Mouse (Mus musculus): Measurements from ENCODE around the gene Abca14.
A peak's percentile ranks its signal among the peaks of the same experiment; 100 is the strongest.
"Not testable (repeated sequence)": the region's sequence is repeated elsewhere in the genome, so short reads cannot be mapped to it uniquely, and the experiment has no call there.

The Abca14 gene

GRCm38 (mm10) chr7:120201231-120201744 is 2.5 kb upstream of the Abca14 start:
- DNase-seq (ENCODE audit: low spot score in 2 of 2), result no peak

- peak; percentile 42 to 46 for DNase-seq (ENCODE audit: low spot score in 2 of 2)
These were observed 2.0 kb upstream of the Abca14 start, which contains the start of gene Crym for GRCm38 (mm10) chr7:120201771-120202170. TSS of gene Crym (minus strand) at chr7:120202111.

GRCm38 (mm10) chr7:120205989-120206388 is 2.2 kb downstream of the Abca14 start:
- no peak for DNase-seq (ENCODE audit: low spot score in 2 of 2)

- peak; percentile 67 to 72 for DNase-seq (ENCODE audit: low spot score in 2 of 2)
These were observed 24.8 kb downstream of the Abca14 start for GRCm38 (mm10) chr7:120228541-120228940.

GRCm38 (mm10) chr7:120241092-120241491 is 37.3 kb downstream of the Abca14 start:
- DNase-seq (ENCODE audit: low spot score in 2 of 2), result no peak

GRCm38 (mm10) chr7:120271135-120271991 is 67.6 kb downstream of the Abca14 start:
- DNase-seq (ENCODE audit: low spot score in 2 of 2), result no peak

GRCm38 (mm10) chr7:120272110-120272509 is 68.3 kb downstream of the Abca14 start:
- DNase-seq (ENCODE audit: low spot score in 2 of 2), result peak; percentile 22 to 35

GRCm38 (mm10) chr7:120285286-120285685 is 81.5 kb downstream of the Abca14 start:
- no peak for DNase-seq (ENCODE audit: low spot score in 2 of 2)

GRCm38 (mm10) chr7:120316086-120316485 is 112.3 kb downstream of the Abca14 start:
- DNase-seq (ENCODE audit: low spot score in 2 of 2), result peak; percentile 52 to 56

- no peak for DNase-seq (ENCODE audit: low spot score in 2 of 2)
These were observed 119.2 kb downstream of the Abca14 start for GRCm38 (mm10) chr7:120322963-120323362.

- not testable (repeated sequence) for DNase-seq (ENCODE audit: low spot score in 2 of 2)
These were observed 122.2 kb downstream of the Abca14 start for GRCm38 (mm10) chr7:120325911-120326310.

GRCm38 (mm10) chr7:120327220-120328073 is 123.7 kb downstream of the Abca14 start:
- peak; percentile 49 to 62 for DNase-seq (ENCODE audit: low spot score in 2 of 2)

GRCm38 (mm10) chr7:120328087-120328793 is 124.5 kb downstream of the Abca14 start, which contains the start of gene Abca15:
TSS of gene Abca15 (plus strand) at chr7:120328670.
- DNase-seq (ENCODE audit: low spot score in 2 of 2), result peak; percentile 31 to 33

- no peak for DNase-seq (ENCODE audit: low spot score in 2 of 2)
These were observed 157.4 kb downstream of the Abca14 start for GRCm38 (mm10) chr7:120361159-120361558.
